Mouse (Mus musculus): ENCODE data around the gene Amotl2. TPM values are rescaled to one million over a fixed set of nuclear protein-coding genes. Genes with fewer than 3 reads are reported as not detected.

Gene Amotl2
- polyA plus RNA-seq, 1 experiment = 7.2 TPM

DNA sequence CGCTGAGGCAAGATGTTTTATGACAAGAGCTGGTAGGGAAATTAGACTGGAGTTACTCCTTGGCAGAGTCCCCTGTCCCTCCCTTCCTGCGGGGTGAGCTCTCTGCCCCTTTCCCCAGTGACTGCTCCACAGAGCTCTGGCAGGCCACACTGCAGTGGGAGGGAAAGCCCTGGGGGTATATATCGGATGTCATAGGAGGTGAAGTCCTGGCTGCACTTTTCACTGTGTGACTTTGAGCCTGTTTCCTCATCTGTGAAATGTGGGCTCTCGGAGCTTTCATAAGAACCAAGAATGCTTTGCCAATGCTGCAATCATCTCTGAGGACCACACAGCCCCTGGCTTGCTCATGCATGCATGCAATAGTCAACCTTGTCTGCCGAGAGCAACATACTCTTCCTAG, 30.3 kb downstream of the Amotl2 start:
- 81% methylated on average over 5 of the region's 5 CpGs for WGBS
- no peak overlapping the region for H3K4me3 ChIP-seq (ENCODE audit: control insufficient read depth, insufficient read depth, low read length)
- DNase-seq = no peak
- H3K27me3 ChIP-seq (ENCODE audit: control insufficient read depth, insufficient read depth, low read length) = no peaks in the 10 kb centered on the region
- H3K27ac ChIP-seq (ENCODE audit: control insufficient read depth, insufficient read depth, low read length) = no peak overlapping the region
- TF ChIP-seq POLR2A (IDR thresholded peaks at IDR 0.05; ENCODE audit: control insufficient read depth, extremely low read depth, insufficient read depth, low read length, poor library complexity) = no peak
- TF ChIP-seq CTCF (IDR thresholded peaks at IDR 0.05; ENCODE audit: borderline replicate concordance, control insufficient read depth, extremely low read depth, insufficient read depth, low read length, poor library complexity) = no peak
- H3K36me3 ChIP-seq (ENCODE audit: control insufficient read depth, insufficient read depth, low read length) = no peaks in the 10 kb centered on the region
- no peaks in the 10 kb centered on the region for H3K4me1 ChIP-seq (replicated peaks; ENCODE audit: control insufficient read depth, insufficient read depth, low read length)

DNA sequence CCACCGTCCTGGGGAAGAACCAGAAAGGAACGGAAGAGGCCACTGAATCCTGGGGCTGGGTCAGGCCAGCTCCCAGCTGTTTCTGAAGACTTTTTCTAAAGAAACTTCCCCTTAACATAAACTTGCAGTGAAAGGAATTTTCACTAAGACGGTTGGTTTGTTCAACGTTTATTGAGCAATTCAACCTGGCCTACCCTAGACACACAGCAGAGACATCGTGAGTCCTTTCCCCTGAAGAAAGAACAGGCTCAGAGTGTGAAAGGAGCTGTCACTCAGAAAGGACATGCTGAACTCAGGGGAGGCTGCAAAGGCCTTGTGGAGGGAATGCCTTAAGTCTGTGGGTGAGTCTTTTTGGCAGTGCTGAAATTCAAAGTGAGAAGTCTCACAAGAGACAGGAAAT, 31.4 kb downstream of the Amotl2 start:
- Histone ChIP-seq H3K4me1 (replicated peaks; ENCODE audit: control insufficient read depth, insufficient read depth, low read length) (no peaks in the 10 kb centered on the region), H3K27ac (ENCODE audit: control insufficient read depth, insufficient read depth, low read length) (no peak overlapping the region), H3K36me3 (ENCODE audit: control insufficient read depth, insufficient read depth, low read length) (no peaks in the 10 kb centered on the region), H3K27me3 (ENCODE audit: control insufficient read depth, insufficient read depth, low read length) (no peaks in the 10 kb centered on the region), H3K4me3 (ENCODE audit: control insufficient read depth, insufficient read depth, low read length) (no peak overlapping the region)
- TF ChIP-seq CTCF (IDR thresholded peaks at IDR 0.05; ENCODE audit: borderline replicate concordance, control insufficient read depth, extremely low read depth, insufficient read depth, low read length, poor library complexity) (no peak), POLR2A (IDR thresholded peaks at IDR 0.05; ENCODE audit: control insufficient read depth, extremely low read depth, insufficient read depth, low read length, poor library complexity) (no peak)
- WGBS = 51% methylated on average over 5 of the region's 5 CpGs
- no peak for DNase-seq

DNA sequence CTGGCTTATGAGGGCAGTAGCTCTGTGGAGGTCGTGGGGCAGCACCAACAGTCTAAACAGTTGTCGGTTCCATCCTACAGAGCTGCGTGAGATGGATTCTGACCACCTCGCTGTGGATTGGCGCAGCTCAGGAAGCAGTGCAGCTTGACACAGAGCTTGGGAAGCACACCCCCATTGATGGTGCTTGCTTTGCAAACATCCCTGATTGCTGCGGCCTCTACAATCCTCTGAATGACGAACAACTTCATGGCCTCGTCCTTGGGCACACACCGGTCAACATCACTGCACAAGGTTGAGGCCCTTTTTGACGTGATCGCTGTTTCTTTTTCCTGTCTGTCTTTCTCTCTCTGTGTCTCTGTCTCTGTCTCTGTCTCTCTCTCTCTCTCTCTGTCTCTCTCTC, 32.7 kb downstream of the Amotl2 start:
- no peaks in the 10 kb centered on the region for H3K27me3 ChIP-seq (ENCODE audit: control insufficient read depth, insufficient read depth, low read length)
- H3K36me3 ChIP-seq (ENCODE audit: control insufficient read depth, insufficient read depth, low read length) = no peaks in the 10 kb centered on the region
- WGBS = 93% methylated on average over 11 of the region's 11 CpGs
- no peak overlapping the region for H3K4me3 ChIP-seq (ENCODE audit: control insufficient read depth, insufficient read depth, low read length)
- no peaks in the 10 kb centered on the region for H3K4me1 ChIP-seq (replicated peaks; ENCODE audit: control insufficient read depth, insufficient read depth, low read length)
- no peak for TF ChIP-seq CTCF (IDR thresholded peaks at IDR 0.05; ENCODE audit: borderline replicate concordance, control insufficient read depth, extremely low read depth, insufficient read depth, low read length, poor library complexity)
- no peak for TF ChIP-seq POLR2A (IDR thresholded peaks at IDR 0.05; ENCODE audit: control insufficient read depth, extremely low read depth, insufficient read depth, low read length, poor library complexity)
- H3K27ac ChIP-seq (ENCODE audit: control insufficient read depth, insufficient read depth, low read length) = no peak overlapping the region
- no peak for DNase-seq

DNA sequence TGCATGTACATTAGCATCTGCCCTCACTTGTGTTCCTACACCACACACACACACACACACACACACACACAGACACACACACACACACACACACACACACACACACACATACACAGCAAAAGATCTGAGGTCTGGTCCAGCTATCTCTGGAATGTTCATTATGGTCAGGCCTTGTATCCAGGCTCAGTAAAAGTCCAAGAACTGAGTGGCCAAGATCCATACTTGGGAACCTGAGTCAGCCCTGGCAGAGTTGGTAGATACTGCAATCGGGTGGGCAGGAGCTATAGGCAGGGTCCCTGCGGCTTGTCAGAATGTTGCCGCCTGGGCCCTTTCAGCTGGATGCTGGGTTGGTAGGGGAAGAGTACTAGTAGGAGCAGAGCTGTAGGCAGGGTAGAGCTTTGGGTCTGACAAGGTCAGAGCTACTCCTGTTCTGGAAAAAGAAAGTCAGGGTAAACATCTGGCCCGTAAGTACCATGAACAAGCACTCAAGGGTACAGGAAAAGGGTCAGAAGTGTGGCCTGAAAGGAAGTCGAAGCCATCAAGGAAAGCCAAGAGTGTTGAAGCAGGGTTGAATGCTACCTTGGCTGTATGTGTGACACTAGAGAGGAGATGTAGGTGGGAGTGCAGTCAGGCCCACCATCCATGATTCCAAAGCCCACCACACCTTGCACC, 35.3 kb downstream of the Amotl2 start:
- no peak for TF ChIP-seq CTCF (IDR thresholded peaks at IDR 0.05; ENCODE audit: borderline replicate concordance, control insufficient read depth, extremely low read depth, insufficient read depth, low read length, poor library complexity)
- TF ChIP-seq POLR2A (IDR thresholded peaks at IDR 0.05; ENCODE audit: control insufficient read depth, extremely low read depth, insufficient read depth, low read length, poor library complexity) = no peak
- Histone ChIP-seq H3K4me1 (replicated peaks; ENCODE audit: control insufficient read depth, insufficient read depth, low read length) (no peaks in the 10 kb centered on the region), H3K27ac (ENCODE audit: control insufficient read depth, insufficient read depth, low read length) (no peak overlapping the region), H3K27me3 (ENCODE audit: control insufficient read depth, insufficient read depth, low read length) (no peaks in the 10 kb centered on the region), H3K4me3 (ENCODE audit: control insufficient read depth, insufficient read depth, low read length) (no peak overlapping the region), H3K36me3 (ENCODE audit: control insufficient read depth, insufficient read depth, low read length) (no peaks in the 10 kb centered on the region)
- 89% methylated on average over 5 of the region's 5 CpGs for WGBS
- no peak for DNase-seq

DNA sequence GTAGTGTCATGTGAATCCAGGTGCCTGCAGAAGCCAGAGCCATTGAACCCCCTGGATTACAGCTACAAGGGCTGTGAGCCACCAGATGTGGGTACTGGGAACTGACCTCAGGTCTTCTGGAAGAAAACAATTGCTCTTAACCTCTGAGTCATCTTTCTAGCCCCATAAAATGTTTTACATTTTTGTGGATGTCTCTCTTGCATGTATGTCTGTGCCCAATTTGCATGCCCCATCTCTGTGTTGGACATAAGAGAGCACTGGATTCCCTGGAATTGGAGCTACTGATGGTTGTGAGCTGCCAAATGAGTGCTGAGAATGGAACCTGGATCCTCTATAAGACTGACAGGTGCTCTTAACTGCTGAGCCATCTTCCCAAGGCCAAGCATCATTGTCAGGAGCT, 36.8 kb downstream of the Amotl2 start:
- H3K4me1 ChIP-seq (replicated peaks; ENCODE audit: control insufficient read depth, insufficient read depth, low read length) = no peaks in the 10 kb centered on the region
- H3K36me3 ChIP-seq (ENCODE audit: control insufficient read depth, insufficient read depth, low read length) = no peaks in the 10 kb centered on the region
- no peak overlapping the region for H3K27ac ChIP-seq (ENCODE audit: control insufficient read depth, insufficient read depth, low read length)
- no peaks in the 10 kb centered on the region for H3K27me3 ChIP-seq (ENCODE audit: control insufficient read depth, insufficient read depth, low read length)
- H3K4me3 ChIP-seq (ENCODE audit: control insufficient read depth, insufficient read depth, low read length) = no peak overlapping the region
- DNase-seq = no peak
- TF ChIP-seq CTCF (IDR thresholded peaks at IDR 0.05; ENCODE audit: borderline replicate concordance, control insufficient read depth, extremely low read depth, insufficient read depth, low read length, poor library complexity) (no peak), POLR2A (IDR thresholded peaks at IDR 0.05; ENCODE audit: control insufficient read depth, extremely low read depth, insufficient read depth, low read length, poor library complexity) (no peak)

DNA sequence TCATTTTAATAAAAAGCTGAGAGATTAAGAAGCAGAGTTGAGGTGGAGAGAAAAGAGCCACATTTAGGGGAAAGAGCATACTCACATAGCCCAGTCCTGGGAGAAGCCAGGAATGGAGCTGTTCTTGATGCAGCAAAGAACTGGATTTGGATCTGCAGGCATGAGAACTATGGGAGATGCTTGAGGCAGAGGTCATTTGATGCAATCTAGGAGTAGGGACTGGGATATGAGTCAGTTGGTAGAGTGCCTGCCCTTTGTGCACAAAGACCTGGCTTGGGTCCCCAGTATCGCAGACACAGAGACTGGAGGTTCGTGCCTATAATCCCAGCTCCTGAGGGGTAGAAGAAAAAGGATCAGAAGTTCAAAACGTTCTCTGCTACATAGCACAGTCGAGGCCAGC, 38.7 kb downstream of the Amotl2 start:
- WGBS = 81% methylated on average over 3 of the region's 4 CpGs
- H3K27ac ChIP-seq (ENCODE audit: control insufficient read depth, insufficient read depth, low read length) = no peak overlapping the region
- DNase-seq = no peak
- no peak overlapping the region for H3K4me3 ChIP-seq (ENCODE audit: control insufficient read depth, insufficient read depth, low read length)
- H3K27me3 ChIP-seq (ENCODE audit: control insufficient read depth, insufficient read depth, low read length) = no peaks in the 10 kb centered on the region
- no peaks in the 10 kb centered on the region for H3K4me1 ChIP-seq (replicated peaks; ENCODE audit: control insufficient read depth, insufficient read depth, low read length)
- no peaks in the 10 kb centered on the region for H3K36me3 ChIP-seq (ENCODE audit: control insufficient read depth, insufficient read depth, low read length)
- no peak for TF ChIP-seq CTCF (IDR thresholded peaks at IDR 0.05; ENCODE audit: borderline replicate concordance, control insufficient read depth, extremely low read depth, insufficient read depth, low read length, poor library complexity)
- no peak for TF ChIP-seq POLR2A (IDR thresholded peaks at IDR 0.05; ENCODE audit: control insufficient read depth, extremely low read depth, insufficient read depth, low read length, poor library complexity)
